Mouse (Mus musculus): ENCODE measurements around the gene Mcrip1.
"Not testable (repeated sequence)": the region's sequence is repeated elsewhere in the genome, so short reads cannot be mapped to it uniquely, and the experiment has no call there.

Gene Mcrip1

GRCm38 (mm10) chr11:120514262-120514661 lies 35.3 kb downstream of the Mcrip1 start:
- DNase-seq (ENCODE audit: low read depth, low spot score), result not testable (repeated sequence)

- no peak for DNase-seq (ENCODE audit: low read depth, low spot score)
Observed at GRCm38 (mm10) chr11:120512790-120513453, 36.6 kb downstream of the Mcrip1 start.

- DNase-seq (ENCODE audit: low read depth, low spot score), result no peak
Observed at GRCm38 (mm10) chr11:120510375-120511030, 39.0 kb downstream of the Mcrip1 start.

GRCm38 (mm10) chr11:120509940-120510339 lies 39.6 kb downstream of the Mcrip1 start:
- DNase-seq (ENCODE audit: low read depth, low spot score), result no peak

- DNase-seq (ENCODE audit: low read depth, low spot score), result no peak
Observed at GRCm38 (mm10) chr11:120508290-120508870, 41.1 kb downstream of the Mcrip1 start.

GRCm38 (mm10) chr11:120507611-120508289 lies 41.8 kb downstream of the Mcrip1 start:
- no peak for DNase-seq (ENCODE audit: low read depth, low spot score)

GRCm38 (mm10) chr11:120506899-120507298 lies 42.6 kb downstream of the Mcrip1 start:
- DNase-seq (ENCODE audit: low read depth, low spot score), result no peak

GRCm38 (mm10) chr11:120505661-120506060 lies 43.9 kb downstream of the Mcrip1 start:
- DNase-seq (ENCODE audit: low read depth, low spot score), result no peak

GRCm38 (mm10) chr11:120501701-120502100 lies 47.8 kb downstream of the Mcrip1 start:
- no peak for DNase-seq (ENCODE audit: low read depth, low spot score)

GRCm38 (mm10) chr11:120501018-120501417 lies 48.5 kb downstream of the Mcrip1 start:
- DNase-seq (ENCODE audit: low read depth, low spot score), result no peak

- DNase-seq (ENCODE audit: low read depth, low spot score), result no peak
Observed at GRCm38 (mm10) chr11:120500357-120500756, 49.2 kb downstream of the Mcrip1 start.

- DNase-seq (ENCODE audit: low read depth, low spot score), result no peak
Observed at GRCm38 (mm10) chr11:120499894-120500293, 49.6 kb downstream of the Mcrip1 start.

GRCm38 (mm10) chr11:120498891-120499290 lies 50.6 kb downstream of the Mcrip1 start:
- DNase-seq (ENCODE audit: low read depth, low spot score), result no peak

- DNase-seq (ENCODE audit: low read depth, low spot score), result no peak
Observed at GRCm38 (mm10) chr11:120498226-120498625, 51.3 kb downstream of the Mcrip1 start.

- no peak for DNase-seq (ENCODE audit: low read depth, low spot score)
Observed at GRCm38 (mm10) chr11:120497436-120497835, 52.1 kb downstream of the Mcrip1 start.

- no peak for DNase-seq (ENCODE audit: low read depth, low spot score)
Observed at GRCm38 (mm10) chr11:120493911-120494310, 55.6 kb downstream of the Mcrip1 start.

GRCm38 (mm10) chr11:120493351-120493750 lies 56.2 kb downstream of the Mcrip1 start:
- no peak for DNase-seq (ENCODE audit: low read depth, low spot score)
